Mouse (Mus musculus): ENCODE results near the gene 4921536K21Rik. TPM values are rescaled to one million over a fixed set of nuclear protein-coding genes. Genes with fewer than 3 reads are reported as not detected.
A peak's percentile ranks its signal among the peaks of the same experiment; 100 is the strongest.

Gene 4921536K21Rik
- total and polyA plus RNA-seq, 3 experiments, result 0.08 to 0.40 TPM; not detected in 1

- H3K27me3 ChIP-seq (ENCODE audit: control insufficient read depth in 1 of 2, insufficient read depth in 2 of 2, low read length in 2 of 2), result no peaks in the 10 kb centered on the region
- DNase-seq (ENCODE audit: low read depth, low spot score), result no peak
- no peaks in the 10 kb centered on the region for H3K9me3 ChIP-seq (replicated peaks; ENCODE audit: insufficient read depth, low read length)
- H3K27ac ChIP-seq (ENCODE audit: control insufficient read depth, low read depth, low read length), result no peak overlapping the region
- no peak overlapping the region for H3K9ac ChIP-seq (ENCODE audit: control insufficient read depth, low read depth, low read length, poor library complexity, severe bottlenecking)
- TF ChIP-seq TCF12 (IDR thresholded peaks at IDR 0.05; ENCODE audit: low read depth, low read length) (peak; percentile 50; the same call in 1 of the 2 replicates), ELF1 (IDR thresholded peaks at IDR 0.05; ENCODE audit: low read depth, low read length) (no peak), HCFC1 (IDR thresholded peaks at IDR 0.05; ENCODE audit: low read depth, low read length) (no peak), MXI1 (IDR thresholded peaks at IDR 0.05; ENCODE audit: low read depth, low read length) (no peak), EP300 (IDR thresholded peaks at IDR 0.05; ENCODE audit: low read depth in 1 of 2, low read length in 2 of 2) (peak; percentile 53 to 63; a peak in 3 of 4 replicates), GATA1 (IDR thresholded peaks at IDR 0.05; ENCODE audit: low read depth, low read length) (peak; percentile 72), MEF2A (IDR thresholded peaks at IDR 0.05; ENCODE audit: extremely low read depth, insufficient replicate concordance, low read depth, low read length, poor library complexity, severe bottlenecking) (no peak), ZNF384 (IDR thresholded peaks at IDR 0.05; ENCODE audit: low read depth, low read length) (no peak)
- no peak overlapping the region for H3K4me3 ChIP-seq (ENCODE audit: control insufficient read depth in 1 of 2, insufficient read depth in 1 of 2, low read depth in 2 of 2, low read length in 2 of 2)
- H3K36me3 ChIP-seq (ENCODE audit: control insufficient read depth in 1 of 2, insufficient read depth in 2 of 2, low read length in 2 of 2), result peaks cover 0 to 6% of the 10 kb centered on the region in 2 experiments; a peak in 1 of 4 replicates
- peaks cover 6 to 16% of the 10 kb centered on the region in 2 experiments for H3K4me1 ChIP-seq (ENCODE audit: control insufficient read depth in 1 of 2, insufficient read depth in 2 of 2, low read length in 2 of 2)
- no peaks in the 10 kb centered on the region for H3K79me2 ChIP-seq (ENCODE audit: control insufficient read depth, insufficient read depth, low read length, poor library complexity)
Observed at GRCm38 (mm10) chr11:3922731-3923130, 27.8 kb upstream of the 4921536K21Rik start.

DNA sequence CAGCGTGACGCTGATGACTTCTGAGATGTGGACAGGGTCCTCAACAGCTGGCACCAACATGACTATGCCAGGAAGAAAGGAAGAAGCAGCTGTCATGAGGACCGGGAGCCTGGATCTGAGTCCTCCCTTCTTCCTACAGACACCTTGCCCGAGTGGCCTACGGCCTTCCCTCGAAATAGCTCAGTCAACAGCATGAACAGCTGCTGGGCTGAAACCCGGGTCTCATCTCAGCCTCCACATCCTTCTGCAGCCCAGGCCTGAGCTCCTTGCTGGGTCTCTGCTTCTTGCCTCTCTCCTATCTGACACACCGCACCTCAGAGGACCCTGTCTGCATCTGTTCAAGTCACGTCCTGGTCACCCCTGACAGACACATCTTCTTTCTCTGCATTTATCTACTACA is 27.2 kb upstream of the 4921536K21Rik start:
- H3K4me3 ChIP-seq (ENCODE audit: control insufficient read depth in 1 of 2, insufficient read depth in 1 of 2, low read depth in 2 of 2, low read length in 2 of 2), result no peak overlapping the region
- no peak overlapping the region for H3K9ac ChIP-seq (ENCODE audit: control insufficient read depth, low read depth, low read length, poor library complexity, severe bottlenecking)
- DNase-seq (ENCODE audit: low read depth, low spot score), result no peak
- H3K27ac ChIP-seq (ENCODE audit: control insufficient read depth, low read depth, low read length), result no peak overlapping the region
- peaks cover 0 to 6% of the 10 kb centered on the region in 2 experiments; a peak in 1 of 4 replicates for H3K36me3 ChIP-seq (ENCODE audit: control insufficient read depth in 1 of 2, insufficient read depth in 2 of 2, low read length in 2 of 2)
- peaks cover 6 to 16% of the 10 kb centered on the region in 2 experiments for H3K4me1 ChIP-seq (ENCODE audit: control insufficient read depth in 1 of 2, insufficient read depth in 2 of 2, low read length in 2 of 2)
- H3K9me3 ChIP-seq (replicated peaks; ENCODE audit: insufficient read depth, low read length), result no peaks in the 10 kb centered on the region
- H3K27me3 ChIP-seq (ENCODE audit: control insufficient read depth in 1 of 2, insufficient read depth in 2 of 2, low read length in 2 of 2), result no peaks in the 10 kb centered on the region
- TF ChIP-seq TCF12 (IDR thresholded peaks at IDR 0.05; ENCODE audit: low read depth, low read length) (no peak), JUND (IDR thresholded peaks at IDR 0.05; ENCODE audit: low read depth, low read length) (no peak), BHLHE40 (IDR thresholded peaks at IDR 0.05; ENCODE audit: borderline replicate concordance, low read depth, low read length) (no peak), ZC3H11A (IDR thresholded peaks at IDR 0.05; ENCODE audit: low read depth, low read length) (no peak), ELF1 (IDR thresholded peaks at IDR 0.05; ENCODE audit: low read depth, low read length) (no peak), TBP (IDR thresholded peaks at IDR 0.05; ENCODE audit: low read depth, low read length) (no peak), KAT2A (conservative IDR thresholded peaks at IDR 0.05; ENCODE audit: low read depth, low read length) (no peak), SIN3A (IDR thresholded peaks at IDR 0.05; ENCODE audit: low read length) (no peak), NELFE (IDR thresholded peaks at IDR 0.05; ENCODE audit: low read depth, low read length) (no peak)
- no peaks in the 10 kb centered on the region for H3K79me2 ChIP-seq (ENCODE audit: control insufficient read depth, insufficient read depth, low read length, poor library complexity)

Measured in MEL (cell line).